Mouse (Mus musculus): Measurements from ENCODE around the gene Esrrg.

Esrrg gene

DNA sequence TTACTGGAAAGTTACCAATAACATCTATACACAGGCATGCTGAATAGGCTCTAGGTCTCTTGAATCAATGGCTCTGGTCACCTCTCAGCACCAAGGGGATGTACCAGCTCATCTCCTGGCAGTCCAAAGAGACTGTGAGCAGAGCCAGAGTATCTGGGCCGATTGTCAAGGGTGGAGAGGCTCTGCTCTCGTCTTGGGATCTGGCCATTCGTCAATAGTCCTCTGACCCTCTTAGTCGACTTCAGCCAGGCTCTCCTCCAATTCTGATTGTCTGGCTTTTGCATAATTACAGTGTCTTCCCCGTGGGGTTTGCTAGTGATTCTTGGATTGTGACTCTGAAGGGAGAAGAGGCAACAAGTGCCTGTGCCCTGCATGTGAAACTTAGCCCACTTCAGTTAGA is 41.3 kb downstream of the Esrrg start:
- no peak for DNase-seq (ENCODE audit: low read depth, low spot score)

- DNase-seq (ENCODE audit: low read depth, low spot score) = no peak
Measured at GRCm38 (mm10) chr1:187650786-187651687, 42.4 kb downstream of the Esrrg start.

DNA sequence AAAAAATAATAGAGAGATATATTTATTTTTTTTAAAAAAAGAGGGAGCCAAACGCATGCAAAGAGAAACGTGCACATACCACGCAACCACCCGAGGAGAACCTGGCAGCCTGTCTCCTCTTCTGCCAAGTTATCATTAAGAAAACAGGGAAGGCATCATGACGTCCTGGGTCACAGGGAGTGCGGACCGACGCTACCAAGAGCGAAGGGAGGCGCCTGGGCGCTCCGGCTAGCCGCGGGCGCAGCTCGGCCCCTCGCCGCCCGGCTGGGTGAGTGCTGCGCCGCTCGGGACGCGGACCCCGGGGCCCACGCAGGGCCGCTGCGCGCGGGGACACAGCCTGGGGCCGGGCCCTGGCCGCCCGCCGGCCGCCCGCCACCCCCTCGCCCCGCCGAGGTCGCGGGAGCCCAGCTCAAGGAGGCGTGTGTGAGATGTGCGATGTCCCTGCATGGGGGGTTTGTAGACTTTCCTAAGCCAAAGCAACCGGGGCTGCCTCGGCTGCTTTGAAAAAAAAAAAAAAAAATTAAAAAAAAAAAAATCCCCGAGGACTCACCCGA is 43.2 kb downstream of the Esrrg start:
- DNase-seq (ENCODE audit: low read depth, low spot score) = no peak

DNA sequence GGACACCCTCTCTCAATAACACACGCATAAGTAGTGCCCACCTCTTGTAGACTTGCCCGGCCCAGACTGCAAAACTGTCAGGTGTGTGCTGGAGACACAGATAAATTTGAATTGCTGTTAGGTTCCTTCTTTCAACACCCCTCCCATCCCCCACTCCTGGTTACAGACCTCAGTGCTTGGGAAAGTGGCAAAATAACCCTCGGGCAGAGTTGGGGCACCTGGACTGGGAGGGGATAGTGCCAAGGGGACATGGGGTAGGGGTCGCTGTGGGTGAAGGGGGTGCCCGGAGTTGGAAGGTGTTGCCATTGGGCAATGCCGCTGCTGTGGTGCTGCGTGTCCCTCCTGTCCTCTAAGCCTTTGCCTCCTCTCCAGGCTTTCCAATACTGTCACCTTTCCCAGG is 43.9 kb downstream of the Esrrg start:
- no peak for DNase-seq (ENCODE audit: low read depth, low spot score)

DNA sequence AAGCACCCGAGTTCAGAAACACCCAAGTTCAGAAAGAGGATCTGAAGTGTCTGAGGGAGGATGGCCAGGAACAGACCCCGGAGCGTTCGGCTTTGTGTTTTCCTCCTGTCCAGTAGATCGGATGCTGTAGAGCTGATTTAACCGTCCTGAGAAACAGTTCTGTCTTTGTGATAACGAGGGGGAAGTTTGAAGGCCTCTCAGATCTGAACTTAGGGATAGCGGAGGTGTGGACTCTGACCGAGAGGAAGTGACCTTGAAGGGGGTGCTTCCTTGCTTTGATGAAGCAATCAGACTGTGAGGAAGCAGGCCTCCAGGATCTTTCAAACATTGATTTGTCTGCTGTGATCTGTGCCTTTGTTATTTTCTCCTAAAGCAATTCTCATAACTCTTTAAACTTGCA is 44.8 kb downstream of the Esrrg start:
- no peak for DNase-seq (ENCODE audit: low read depth, low spot score)

DNA sequence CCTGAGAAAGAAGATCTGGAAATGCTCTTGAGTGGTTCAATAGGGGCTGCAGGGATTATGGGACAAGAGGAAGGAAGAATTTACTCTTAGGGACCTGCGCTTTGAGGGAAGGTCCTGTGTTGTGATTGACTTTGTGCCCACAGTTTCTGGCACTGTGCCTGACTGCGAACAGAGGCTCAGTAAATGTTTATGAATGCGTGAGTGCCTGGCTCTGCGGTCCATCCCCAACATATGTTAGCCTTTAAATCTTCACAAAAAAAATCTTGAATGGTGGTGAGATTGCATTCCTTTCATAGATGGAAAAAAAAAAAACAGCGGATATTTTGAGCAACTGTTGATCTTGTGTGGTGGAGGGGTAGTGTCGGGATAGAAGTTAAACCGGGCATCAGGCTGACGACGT is 52.4 kb downstream of the Esrrg start:
- DNase-seq (ENCODE audit: low read depth, low spot score) = no peak

GRCm38 (mm10) chr1:187662083-187662609 is 53.6 kb downstream of the Esrrg start:
- DNase-seq (ENCODE audit: low read depth, low spot score) = no peak

- DNase-seq (ENCODE audit: low read depth, low spot score) = no peak
Measured at GRCm38 (mm10) chr1:187663376-187663775, 54.8 kb downstream of the Esrrg start.

DNA sequence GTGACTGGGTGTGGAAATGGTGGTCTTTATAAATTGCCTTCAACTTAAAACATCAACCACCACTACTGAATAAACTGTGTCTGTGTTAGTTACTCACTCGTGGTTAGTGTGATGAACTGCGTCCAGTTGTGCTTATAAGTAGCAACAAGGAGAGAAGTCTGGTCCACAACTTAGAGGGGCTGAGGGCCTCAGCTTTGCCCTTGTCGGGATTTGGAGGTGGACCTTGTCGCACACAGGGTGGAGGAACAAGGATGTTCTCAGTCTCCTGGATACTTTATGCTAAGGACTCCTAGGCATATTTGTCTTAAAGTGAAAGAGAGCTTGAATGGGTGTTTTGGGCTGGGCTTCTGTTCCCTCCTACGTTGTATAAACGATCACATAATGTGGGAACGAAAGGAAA is 55.7 kb downstream of the Esrrg start:
- no peak for DNase-seq (ENCODE audit: low read depth, low spot score)

- no peak for DNase-seq (ENCODE audit: low read depth, low spot score)
Measured at GRCm38 (mm10) chr1:187665901-187666600, 57.5 kb downstream of the Esrrg start.

DNA sequence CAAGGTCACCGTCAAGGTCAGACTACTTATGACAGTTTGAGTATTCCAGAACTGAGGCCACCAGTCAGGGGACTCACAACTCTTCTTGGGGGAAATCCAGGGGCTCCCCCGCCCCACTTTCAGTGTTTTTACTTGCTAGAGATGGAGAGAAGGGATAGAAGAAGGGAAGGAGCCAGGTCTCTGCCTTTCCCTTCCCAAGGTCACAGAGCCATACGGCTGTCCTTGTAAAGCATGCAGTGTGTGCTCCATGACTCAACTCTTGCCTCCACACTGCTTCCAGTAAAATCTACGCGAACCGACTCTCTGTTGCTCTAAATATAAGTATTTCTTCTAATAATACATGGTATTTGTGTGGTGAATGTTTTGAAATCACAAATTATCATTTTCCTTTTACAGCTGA is 61.2 kb downstream of the Esrrg start:
- DNase-seq (ENCODE audit: low read depth, low spot score) = no peak

DNA sequence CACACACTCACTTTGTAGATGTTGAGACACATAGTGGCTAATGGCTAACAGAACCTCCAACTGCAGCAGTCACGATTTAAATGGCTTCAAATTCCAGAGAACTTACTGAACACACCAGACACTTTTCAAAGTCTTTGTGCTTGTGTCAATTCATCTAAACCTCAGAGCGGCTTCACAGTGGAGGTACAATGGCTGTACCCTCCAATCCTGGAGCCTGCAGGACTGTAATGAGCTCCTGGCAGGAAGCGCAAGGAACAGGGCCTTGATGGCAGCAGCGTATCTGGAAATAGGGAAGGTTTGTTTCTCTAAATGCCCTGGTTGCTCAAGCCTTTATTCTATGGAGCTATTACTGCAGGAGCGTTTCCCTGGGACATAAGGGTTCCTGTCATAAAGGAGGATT is 63.9 kb downstream of the Esrrg start:
- no peak for DNase-seq (ENCODE audit: low read depth, low spot score)

DNA sequence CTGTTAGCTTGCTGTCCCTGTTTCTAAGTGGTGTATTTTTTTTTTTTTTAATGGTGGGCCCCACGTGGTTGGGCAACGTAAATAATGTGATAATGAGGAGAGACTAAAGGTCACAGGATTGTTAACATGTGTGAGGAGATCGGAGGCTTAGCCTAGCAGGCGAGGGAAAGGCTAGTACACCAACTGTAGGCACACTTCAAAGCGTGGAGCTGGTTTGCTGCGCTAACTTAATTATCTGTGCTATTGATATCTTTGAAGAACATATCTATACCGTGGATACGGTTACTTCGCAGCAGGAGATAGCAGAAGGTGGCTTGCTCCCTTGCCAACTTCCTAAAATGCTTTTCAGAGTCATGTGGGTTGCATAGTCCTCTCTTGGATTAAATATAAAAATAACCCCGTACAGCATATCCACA is 66.2 kb downstream of the Esrrg start:
- DNase-seq (ENCODE audit: low read depth, low spot score) = no peak

- no peak for DNase-seq (ENCODE audit: low read depth, low spot score)
Measured at GRCm38 (mm10) chr1:187676626-187677025, 68.0 kb downstream of the Esrrg start.

DNA sequence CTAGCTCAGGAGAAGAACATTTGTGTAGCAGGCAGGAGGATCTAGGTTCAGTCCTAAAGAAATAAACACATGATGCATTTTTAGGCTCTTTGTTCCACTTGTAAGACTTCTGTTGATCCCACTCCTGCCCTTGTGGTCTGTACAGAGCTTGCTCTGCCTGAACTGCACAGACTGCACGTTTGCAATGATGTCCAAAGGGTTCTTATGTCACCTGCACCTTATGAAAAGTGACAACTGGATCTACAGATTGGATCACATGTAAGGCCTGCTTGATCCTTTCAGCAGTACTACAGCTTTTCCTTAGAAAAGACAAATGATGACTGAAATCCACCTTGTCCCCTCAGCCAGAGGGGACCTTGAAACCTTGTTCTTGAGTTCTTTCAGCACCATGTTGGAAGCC is 70.7 kb downstream of the Esrrg start:
- DNase-seq (ENCODE audit: low read depth, low spot score) = no peak

GRCm38 (mm10) chr1:187684519-187684918 is 75.9 kb downstream of the Esrrg start:
- no peak for DNase-seq (ENCODE audit: low read depth, low spot score)

DNA sequence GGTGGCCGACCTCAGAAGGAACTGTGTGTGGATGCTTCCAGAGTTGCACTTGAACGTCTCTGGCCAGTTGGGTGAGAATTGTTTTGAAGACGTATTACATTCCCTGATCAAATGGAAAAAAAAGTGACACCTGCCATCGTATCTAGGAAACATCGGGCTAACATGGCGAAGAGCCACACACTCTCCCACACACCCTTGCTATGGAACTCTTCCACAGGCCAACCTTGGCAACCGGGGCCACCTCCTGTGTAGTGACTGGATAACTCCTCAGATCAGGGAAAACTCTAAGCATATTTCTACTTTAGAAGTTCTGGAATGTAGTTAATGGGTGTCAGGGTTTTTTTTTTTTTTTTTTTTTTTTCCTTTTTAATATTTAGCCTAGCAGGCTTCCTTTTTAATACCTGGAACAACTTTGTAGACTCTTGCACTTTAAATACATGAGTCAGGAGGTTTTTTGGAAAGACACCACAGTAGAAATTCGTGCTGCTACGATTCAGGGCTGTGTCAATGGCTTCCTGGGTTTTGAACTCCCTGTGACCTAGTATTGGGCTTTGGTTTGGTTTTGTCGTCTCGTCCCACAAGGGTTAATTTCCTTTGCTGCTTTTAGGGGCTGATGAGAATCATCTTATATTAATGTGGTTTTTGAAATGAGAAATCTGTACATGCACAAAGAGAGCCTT is 83.4 kb downstream of the Esrrg start:
- no peak for DNase-seq (ENCODE audit: low read depth, low spot score)

DNA sequence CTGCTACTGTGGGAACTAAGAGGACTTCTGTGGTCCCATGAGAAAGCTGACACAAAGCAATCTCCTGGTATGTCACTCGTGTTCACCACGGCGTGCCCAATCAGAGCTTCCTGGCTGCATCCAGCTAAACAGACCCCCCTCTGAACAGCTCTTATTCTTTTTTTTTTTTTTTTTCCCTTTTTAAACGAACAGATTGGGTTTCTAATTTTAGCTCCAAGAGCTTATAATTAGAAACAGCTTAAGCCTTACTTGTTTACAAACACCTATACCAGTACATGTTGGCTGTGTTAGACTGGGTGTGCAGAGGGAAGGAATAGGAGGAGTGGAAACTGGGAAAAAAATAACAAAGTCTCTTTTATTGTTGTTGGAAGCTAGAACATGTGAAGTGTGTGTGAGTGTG is 86.3 kb downstream of the Esrrg start:
- no peak for DNase-seq (ENCODE audit: low read depth, low spot score)

DNA sequence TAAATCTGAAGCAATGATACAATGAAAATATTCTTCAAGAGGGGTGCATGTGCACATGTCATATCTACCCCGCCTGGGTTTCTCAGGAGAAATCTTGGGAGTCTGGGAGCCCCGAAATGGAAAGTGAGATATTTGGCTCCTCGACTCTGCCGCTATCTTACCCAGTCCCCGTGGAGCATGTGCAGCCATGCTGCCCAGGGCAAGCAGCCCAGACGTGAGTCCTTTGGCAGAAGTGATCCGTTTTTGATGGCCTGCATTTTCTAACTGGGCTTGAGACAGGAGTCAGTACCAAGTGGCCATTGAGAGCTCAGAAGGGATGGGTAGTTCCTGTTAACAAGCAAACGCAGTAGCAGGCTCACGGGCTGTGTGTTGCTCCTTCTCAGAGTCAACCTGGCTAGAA is 89.6 kb downstream of the Esrrg start:
- DNase-seq (ENCODE audit: low read depth, low spot score) = no peak

GRCm38 (mm10) chr1:187700963-187701362 is 92.4 kb downstream of the Esrrg start:
- no peak for DNase-seq (ENCODE audit: low read depth, low spot score)

DNA sequence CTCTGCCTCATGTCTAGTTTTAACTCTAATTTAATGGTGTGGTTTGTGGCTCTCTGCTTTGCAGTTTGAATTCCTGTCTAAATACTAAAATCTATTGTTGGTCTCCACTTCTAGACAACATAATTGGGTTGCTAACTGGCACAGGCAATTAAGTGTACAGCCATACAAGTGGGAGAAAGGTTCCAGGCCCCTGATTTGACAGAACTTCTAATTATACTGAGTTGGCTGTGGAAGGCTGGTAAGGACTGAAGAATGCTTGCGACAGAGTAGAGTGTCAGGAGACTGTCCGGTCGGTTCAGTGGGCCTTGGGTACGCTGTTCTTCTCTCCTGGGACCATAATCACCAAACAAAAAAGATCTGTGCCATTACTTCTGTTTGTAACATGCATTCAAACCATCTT is 96.3 kb downstream of the Esrrg start:
- DNase-seq (ENCODE audit: low read depth, low spot score) = no peak

DNA sequence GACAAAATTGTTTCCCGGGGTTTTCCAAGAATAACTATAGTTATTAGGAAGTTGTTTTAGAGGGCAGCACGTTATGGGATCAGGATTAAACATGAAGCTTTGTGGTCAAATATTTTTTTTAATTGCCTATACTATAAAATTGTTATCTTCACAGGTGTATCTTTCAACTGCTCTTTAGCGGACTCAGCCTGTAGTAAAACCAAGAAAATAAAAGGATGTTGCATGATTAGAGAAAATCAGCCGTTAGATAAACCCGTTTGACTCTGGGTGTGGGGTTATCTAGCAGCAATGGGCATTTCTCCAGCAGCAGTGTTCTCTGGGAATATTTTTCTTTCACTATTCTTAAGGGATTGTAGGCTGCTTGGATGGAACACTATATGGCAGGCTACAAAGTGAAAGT is 96.8 kb downstream of the Esrrg start:
- DNase-seq (ENCODE audit: low read depth, low spot score) = no peak
